Mouse (Mus musculus) ES-Bruce4 (cell line): Measurements from ENCODE around the gene Slc44a2. TPM values are rescaled to one million over a fixed set of nuclear protein-coding genes. Genes with fewer than 3 reads are reported as not detected.
"Not testable (repeated sequence)": the region's sequence is repeated elsewhere in the genome, so short reads cannot be mapped to it uniquely, and the experiment has no call there.

ENCODE experiments used
- H3K27ac ChIP-seq: 2 replicates; pipeline ENCODE4 v1.5.1; 2012; ENCODE audit warnings: low read length, inconsistent platforms; ENCODE audit not compliant: insufficient read depth
- H3K27me3 ChIP-seq: 2 replicates; pipeline ENCODE4 v1.6.1; 2012; ENCODE audit warnings: mild to moderate bottlenecking, low read length, inconsistent platforms; ENCODE audit not compliant: control insufficient read depth, poor library complexity, insufficient read depth, severe bottlenecking
- H3K36me3 ChIP-seq: 2 replicates; pipeline ENCODE4 v1.6.1; 2012; ENCODE audit warnings: inconsistent platforms, mild to moderate bottlenecking, low read length, moderate library complexity; ENCODE audit not compliant: control insufficient read depth, poor library complexity, insufficient read depth, severe bottlenecking
- H3K4me1 ChIP-seq: one replicate; pipeline ENCODE4 v1.8.1; 2011; ENCODE audit warnings: low read length; ENCODE audit not compliant: control insufficient read depth, insufficient read depth
- H3K4me3 ChIP-seq: 2 replicates; pipeline ENCODE4 v1.5.1; 2011; ENCODE audit warnings: low read depth, mild to moderate bottlenecking, low read length
- H3K9ac ChIP-seq: 2 replicates; pipeline ENCODE4 v1.6.1; 2012; ENCODE audit warnings: low read depth, mild to moderate bottlenecking, inconsistent platforms; ENCODE audit not compliant: poor library complexity, severe bottlenecking
- H3K9me3 ChIP-seq: replicated peaks from 2 replicates; pipeline ENCODE4 v1.6.1; 2012; ENCODE audit warnings: mild to moderate bottlenecking, low read length, inconsistent platforms; ENCODE audit not compliant: control insufficient read depth, poor library complexity, insufficient read depth, severe bottlenecking
- CTCF ChIP-seq: IDR thresholded peaks from one replicate; pipeline ENCODE4 v1.8.1; 2011; ENCODE audit warnings: low read depth, low read length
- EP300 ChIP-seq: IDR thresholded peaks from 2 replicates; pipeline ENCODE4 v1.6.1; 2011; ENCODE audit warnings: low read depth, low read length; ENCODE audit not compliant: insufficient read depth
- POLR2A ChIP-seq: IDR thresholded peaks from one replicate; pipeline ENCODE4 v1.8.1; 2011; ENCODE audit warnings: low read length; ENCODE audit not compliant: insufficient read depth
- polyA plus RNA-seq: library from polyadenylated mRNA; stranded (reverse); fragments of >200 nt; gene quantifications from 2 replicates; pipeline ENCODE4 v1.2.4, GENCODE M21; 2011; ENCODE audit warnings: low read depth; ENCODE audit not compliant: missing spikeins, insufficient read depth, insufficient read length

Gene Slc44a2
- polyA plus RNA-seq, 1 experiment, result 66.4 TPM

- peak within 1 kb of the TSS; percentile 88 for H3K9ac ChIP-seq
- H3K4me1 ChIP-seq, result no peaks in the 10 kb centered on the region
- H3K27me3 ChIP-seq, result no peaks in the 10 kb centered on the region
- peak within 1 kb of the TSS; percentile 90 for H3K4me3 ChIP-seq
- peak within 1 kb of the TSS; percentile 97 for H3K27ac ChIP-seq
- no peak for TF ChIP-seq EP300
- peak; percentile 23 for TF ChIP-seq CTCF
- peak; percentile 42 for TF ChIP-seq POLR2A
- 0 out of 2 replicates have a peak, but pooled peaks cover 2% of the 10 kb centered on the region for H3K36me3 ChIP-seq
- no peaks in the 10 kb centered on the region for H3K9me3 ChIP-seq
Observed at GRCm38 (mm10) chr9:21291022-21291787, 29.3 kb upstream of the Slc44a2 start, which contains the start of gene Cdkn2d. Cdkn2d (minus strand) TSS chr9:21291407.

GRCm38 (mm10) chr9:21291868-21292267, 28.6 kb upstream of the Slc44a2 start:
- H3K9ac ChIP-seq, result peak overlapping the region; percentile 88
- not testable (repeated sequence) for H3K4me1 ChIP-seq, H3K9me3 ChIP-seq, H3K27me3 ChIP-seq, H3K36me3 ChIP-seq
- peak overlapping the region; percentile 97 for H3K27ac ChIP-seq
- peak overlapping the region; percentile 76 for H3K4me3 ChIP-seq

- H3K36me3 ChIP-seq, result no peaks in the 10 kb centered on the region; the same call in 1 of the 2 replicates
- H3K4me1 ChIP-seq, result no peaks in the 10 kb centered on the region
- TF ChIP-seq CTCF (no peak), POLR2A (no peak), EP300 (no peak)
- no peaks in the 10 kb centered on the region for H3K9me3 ChIP-seq
- H3K4me3 ChIP-seq, result peak overlapping the region; percentile 76
- H3K9ac ChIP-seq, result peak overlapping the region; percentile 88
- H3K27ac ChIP-seq, result 0 out of 2 replicates have a peak overlapping the region, but pooled peaks have one; percentile 48
- H3K27me3 ChIP-seq, result no peaks in the 10 kb centered on the region
Observed at GRCm38 (mm10) chr9:21292271-21292670, 28.2 kb upstream of the Slc44a2 start.

- no peak for TF ChIP-seq POLR2A
- TF ChIP-seq EP300, result no peak
- TF ChIP-seq CTCF, result no peak
- Histone ChIP-seq H3K36me3 (no peaks in the 10 kb centered on the region; the same call in 1 of the 2 replicates), H3K9ac (no peak overlapping the region), H3K9me3 (no peaks in the 10 kb centered on the region), H3K27me3 (no peaks in the 10 kb centered on the region), H3K4me3 (no peak overlapping the region), H3K27ac (no peak overlapping the region), H3K4me1 (no peaks in the 10 kb centered on the region)
Observed at GRCm38 (mm10) chr9:21299014-21299413, 21.5 kb upstream of the Slc44a2 start.

GRCm38 (mm10) chr9:21305065-21305464, 15.4 kb upstream of the Slc44a2 start:
- no peak overlapping the region for H3K9ac ChIP-seq
- no peaks in the 10 kb centered on the region for H3K36me3 ChIP-seq
- H3K27me3 ChIP-seq, result no peaks in the 10 kb centered on the region
- no peaks in the 10 kb centered on the region for H3K9me3 ChIP-seq
- no peak overlapping the region for H3K4me3 ChIP-seq
- no peak for TF ChIP-seq EP300
- TF ChIP-seq CTCF, result no peak
- TF ChIP-seq POLR2A, result no peak
- H3K4me1 ChIP-seq, result no peaks in the 10 kb centered on the region
- H3K27ac ChIP-seq, result no peak overlapping the region

- Histone ChIP-seq H3K4me3 (peak overlapping the region; percentile 52), H3K4me1 (peaks cover 2% of the 10 kb centered on the region), H3K27ac (no peak overlapping the region), H3K9ac (peak overlapping the region; percentile 10; the same call in 1 of the 2 replicates), H3K36me3 (no peaks in the 10 kb centered on the region), H3K9me3 (no peaks in the 10 kb centered on the region), H3K27me3 (no peaks in the 10 kb centered on the region)
- TF ChIP-seq CTCF, result no peak
- TF ChIP-seq POLR2A, result no peak
- no peak for TF ChIP-seq EP300
Observed at GRCm38 (mm10) chr9:21309150-21309741, 11.3 kb upstream of the Slc44a2 start.
